Mouse (Mus musculus) left cerebral cortex, adult 2 months (tissue): ENCODE data around the gene 9330182L06Rik. TPM values are rescaled to one million over a fixed set of nuclear protein-coding genes. Genes with fewer than 3 reads are reported as not detected.

Experiments
- DNase-seq, 2 experiments: peaks; one replicate each; pipeline ENCODE4 v3.0.0; 2021 to 2022; ENCODE audit warnings: low spot score in 2 of 2, mixed read lengths in 1 of 2; ENCODE audit errors: extremely low spot score in 1 of 2
- H3K27ac ChIP-seq: fragments of 200-600 bp; 2 replicates; pipeline ENCODE4 v1.8.1; 2022
- H3K4me3 ChIP-seq: fragments of 200-600 bp; 2 replicates; pipeline ENCODE4 v1.8.1; 2022
- CTCF ChIP-seq: fragments of 200-600 bp; IDR thresholded peaks from 2 replicates; pipeline ENCODE4 v1.8.1; 2022; ENCODE audit warnings: antibody characterized with exemption, mild to moderate bottlenecking, moderate library complexity
- intact Hi-C: fragments of 180-260 bp; cut with DNase I; formaldehyde crosslinking; loops from one replicate; pipeline ENCODE4 v1.15.1; 2025
- total RNA-seq, 2 experiments: library from RNA; stranded (reverse); gene quantifications; 2 replicates each; pipeline ENCODE4 v1.2.3; 2021

The 9330182L06Rik gene
- total RNA-seq, 2 experiments from 2014 or later = 33.3 to 37.4 TPM

DNA sequence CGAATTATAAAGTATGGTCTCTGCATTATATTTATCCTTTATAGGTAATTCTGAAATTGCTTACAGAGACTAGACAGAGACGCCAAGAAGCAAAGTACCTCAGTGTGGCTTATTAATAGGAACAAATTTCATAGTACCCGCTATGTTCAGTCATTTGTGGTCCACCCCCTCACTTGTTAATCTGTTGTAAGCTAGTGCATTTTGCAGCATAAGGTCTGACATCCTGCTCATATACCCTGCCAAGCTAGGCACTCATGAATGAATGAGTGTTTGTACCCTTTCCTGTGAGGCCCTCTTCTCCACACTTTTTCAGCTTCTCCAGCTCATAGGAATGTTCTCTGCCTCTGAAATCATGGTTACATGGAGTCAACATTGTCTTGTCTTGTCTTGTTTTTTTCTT lies 105.2 kb downstream of the 9330182L06Rik start:
- intact Hi-C loops = no loop called here
- DNase-seq = no peak
- Histone ChIP-seq H3K4me3 (no peak overlapping the region), H3K27ac (no peak overlapping the region)
- no peak for TF ChIP-seq CTCF

DNA sequence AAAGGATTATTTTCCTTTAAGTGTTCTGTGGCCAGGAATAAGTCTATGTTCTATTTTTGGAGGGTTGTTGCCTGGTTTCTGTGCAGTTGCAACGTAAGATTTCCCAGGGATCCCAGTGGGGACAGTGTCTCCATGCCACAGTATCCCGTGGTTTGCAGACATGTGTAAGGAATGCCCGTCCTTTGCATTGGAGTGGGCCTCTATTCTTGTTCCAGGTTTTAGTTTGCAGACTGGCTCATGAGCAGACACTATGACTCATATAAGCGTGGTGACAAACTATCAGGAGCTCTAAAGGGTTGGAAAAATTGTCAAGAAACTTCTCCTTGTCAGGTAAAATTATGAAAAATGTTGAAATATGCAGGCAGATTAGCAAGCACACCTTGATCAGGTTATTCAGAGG lies 107.4 kb downstream of the 9330182L06Rik start:
- H3K27ac ChIP-seq = no peak overlapping the region; the same call in 1 of the 2 replicates
- H3K4me3 ChIP-seq = no peak overlapping the region
- no peak for TF ChIP-seq CTCF
- no peak for DNase-seq
- intact Hi-C loops = no loop called here

DNA sequence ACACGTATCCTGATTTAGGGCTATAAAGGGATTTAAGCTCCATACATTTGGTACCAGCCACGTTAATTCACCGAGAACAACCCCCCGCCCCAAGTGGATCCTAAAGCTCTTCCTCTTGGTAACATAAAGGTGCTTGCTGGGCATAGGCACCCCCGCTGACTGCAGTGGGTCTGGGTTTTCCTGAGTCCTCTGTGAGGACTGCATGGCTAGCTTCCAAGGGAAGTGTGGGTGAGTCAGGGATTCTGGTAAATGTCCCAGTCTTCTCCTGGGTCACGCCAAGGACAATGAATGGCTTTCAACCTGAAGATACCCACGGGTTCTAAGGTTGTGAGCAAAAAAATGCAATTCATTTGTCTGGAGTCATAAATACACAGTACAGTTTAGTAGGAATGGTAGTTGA lies 124.0 kb downstream of the 9330182L06Rik start:
- no peak overlapping the region for H3K4me3 ChIP-seq
- intact Hi-C loops = no loop called here
- no peak for DNase-seq
- no peak overlapping the region for H3K27ac ChIP-seq
- TF ChIP-seq CTCF = no peak

DNA sequence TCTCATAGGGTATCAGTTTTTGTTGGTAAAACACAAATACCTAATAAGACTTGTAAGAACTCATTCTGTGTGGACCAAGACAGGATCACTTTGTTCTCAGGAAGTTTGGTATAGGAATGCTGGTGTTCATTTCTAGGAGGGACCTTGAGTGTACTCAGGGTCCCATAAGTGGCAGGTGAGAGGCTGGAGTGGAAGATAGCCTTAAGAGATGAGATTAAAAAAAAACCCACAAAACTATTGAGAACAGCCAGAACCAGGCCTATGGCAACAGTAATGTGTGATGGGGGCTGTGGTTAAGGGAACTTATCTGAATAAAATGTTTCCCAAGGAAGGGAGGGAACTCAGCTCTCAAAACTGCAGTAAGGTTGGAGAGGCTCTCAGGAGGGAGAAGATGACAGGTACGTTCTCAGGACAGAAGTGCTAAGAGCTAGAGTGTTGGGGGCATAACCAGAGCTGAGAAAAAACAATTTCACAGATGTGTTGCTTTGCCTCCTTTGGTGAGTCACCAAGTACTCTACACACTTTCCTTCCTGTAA lies 126.0 kb downstream of the 9330182L06Rik start:
- intact Hi-C loops = no loop called here
- no peak for TF ChIP-seq CTCF
- H3K4me3 ChIP-seq = no peak overlapping the region
- no peak for DNase-seq
- no peak overlapping the region for H3K27ac ChIP-seq

DNA sequence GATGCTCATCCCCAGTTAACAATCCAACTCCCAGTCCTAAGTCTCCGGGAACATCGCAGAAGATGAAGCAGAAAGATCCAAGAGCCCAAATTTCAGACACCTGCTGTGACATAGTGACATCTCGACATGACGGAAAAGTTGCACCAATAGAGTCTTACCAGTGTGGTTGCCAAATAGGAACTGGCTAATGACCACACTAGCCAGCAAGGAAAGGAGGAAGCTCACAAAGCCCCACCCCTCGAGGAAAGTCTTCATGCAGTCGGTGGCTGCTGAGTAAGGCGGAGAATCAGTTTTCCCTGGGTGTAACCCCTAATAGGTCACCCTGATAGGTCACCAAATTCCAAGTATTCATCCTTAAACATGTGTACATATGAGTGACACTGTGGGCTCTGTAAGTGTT lies 151.2 kb downstream of the 9330182L06Rik start:
- TF ChIP-seq CTCF = no peak
- no peak for DNase-seq
- intact Hi-C loops = no loop called here
- Histone ChIP-seq H3K27ac (no peak overlapping the region), H3K4me3 (no peak overlapping the region)

DNA sequence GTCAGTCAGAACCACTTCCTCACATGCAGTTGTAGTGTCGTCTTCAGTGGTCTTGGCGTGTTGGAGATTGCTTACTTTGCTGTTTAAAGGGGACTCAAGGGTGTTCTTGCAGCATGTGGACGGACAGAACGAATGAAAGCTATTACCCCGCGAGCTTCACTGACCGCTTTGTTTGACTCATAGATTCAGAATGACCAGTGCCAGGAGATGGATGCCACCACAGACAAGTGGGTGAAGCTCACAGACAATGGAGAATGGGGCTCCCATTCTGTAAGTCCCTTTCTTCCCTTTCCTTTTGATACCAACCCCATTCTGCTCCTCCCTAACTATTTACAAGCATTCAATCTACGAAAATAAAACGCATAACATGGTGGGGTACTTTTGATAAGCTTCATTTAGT lies 151.9 kb downstream of the 9330182L06Rik start:
- intact Hi-C loops = no loop called here
- no peak overlapping the region for H3K27ac ChIP-seq
- H3K4me3 ChIP-seq = no peak overlapping the region
- no peak for DNase-seq
- no peak for TF ChIP-seq CTCF

DNA sequence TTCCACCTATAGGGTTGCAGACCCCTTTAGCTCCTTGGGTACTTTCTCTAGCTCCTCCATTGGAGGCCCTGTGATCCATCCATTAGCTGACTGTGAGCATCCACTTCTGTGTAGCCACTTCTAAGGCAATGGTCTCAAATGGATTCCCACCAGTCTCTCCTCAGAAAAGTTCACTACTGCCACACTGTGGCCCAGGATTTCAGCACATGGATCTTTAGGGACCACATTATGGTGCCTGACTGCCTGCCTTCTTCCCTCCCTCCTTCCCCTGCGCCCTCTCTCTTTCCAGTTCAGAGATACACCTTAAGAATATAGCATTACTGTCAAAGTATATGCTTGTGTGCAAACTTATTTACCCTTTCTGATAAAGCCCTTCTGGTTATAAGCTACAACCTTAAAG lies 154.0 kb downstream of the 9330182L06Rik start:
- Histone ChIP-seq H3K4me3 (no peak overlapping the region), H3K27ac (no peak overlapping the region)
- DNase-seq = peak in 1 of 2 experiments; percentile 32
- peak; percentile 46 for TF ChIP-seq CTCF
- intact Hi-C loops = loop anchor here (5.0 to 10.0 kb wide), 2 partner anchors 153 to 345 kb away; partner anchors contain the start of gene 9330182L06Rik

DNA sequence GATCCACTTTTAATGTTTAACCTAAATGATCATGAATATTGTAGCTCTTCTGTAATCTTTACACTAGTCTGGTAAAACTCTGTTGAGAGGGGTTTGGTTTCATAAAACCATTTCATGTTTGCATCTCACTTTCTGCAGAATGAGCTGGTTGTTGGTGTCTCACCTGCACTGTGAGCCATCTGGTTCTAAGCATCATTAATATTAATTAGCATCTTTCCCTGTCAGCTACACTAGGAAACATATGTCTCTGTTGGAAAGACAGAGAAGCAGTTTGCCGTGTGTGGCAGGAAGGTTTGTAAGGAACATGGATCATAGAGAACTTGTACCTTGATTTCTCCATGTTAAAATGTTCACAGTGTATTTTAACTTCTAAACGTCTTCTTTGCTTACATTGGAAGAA lies 158.5 kb downstream of the 9330182L06Rik start:
- DNase-seq = no peak
- Histone ChIP-seq H3K27ac (no peak overlapping the region), H3K4me3 (no peak overlapping the region)
- intact Hi-C loops = loop anchor here (5.0 to 10.0 kb wide), 2 partner anchors 157 to 350 kb away; partner anchors contain the start of gene 9330182L06Rik
- no peak for TF ChIP-seq CTCF

DNA sequence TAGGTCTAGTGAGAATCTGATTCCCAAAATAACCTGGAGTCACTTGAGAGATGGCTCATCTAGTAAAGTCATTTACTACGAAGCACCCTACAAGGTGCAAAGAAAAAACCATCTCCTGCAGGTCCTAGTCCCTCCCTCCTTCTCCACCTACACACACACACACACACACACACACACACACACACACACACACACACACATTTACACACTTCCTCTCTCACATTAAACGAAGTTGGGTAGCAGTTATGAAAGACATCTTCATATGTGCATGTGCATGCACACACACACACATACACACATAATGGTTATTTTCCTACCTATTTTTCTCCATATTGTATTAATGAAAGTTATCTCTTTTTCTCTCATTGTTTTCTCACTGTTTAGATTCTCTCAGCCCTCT lies 161.2 kb downstream of the 9330182L06Rik start:
- no peak overlapping the region for H3K27ac ChIP-seq
- no peak for DNase-seq
- intact Hi-C loops = loop anchor here (1.0 to 10.0 kb wide), 2 partner anchors 258 to 352 kb away; no protein-coding TSS in a partner anchor
- H3K4me3 ChIP-seq = no peak overlapping the region
- no peak for TF ChIP-seq CTCF

DNA sequence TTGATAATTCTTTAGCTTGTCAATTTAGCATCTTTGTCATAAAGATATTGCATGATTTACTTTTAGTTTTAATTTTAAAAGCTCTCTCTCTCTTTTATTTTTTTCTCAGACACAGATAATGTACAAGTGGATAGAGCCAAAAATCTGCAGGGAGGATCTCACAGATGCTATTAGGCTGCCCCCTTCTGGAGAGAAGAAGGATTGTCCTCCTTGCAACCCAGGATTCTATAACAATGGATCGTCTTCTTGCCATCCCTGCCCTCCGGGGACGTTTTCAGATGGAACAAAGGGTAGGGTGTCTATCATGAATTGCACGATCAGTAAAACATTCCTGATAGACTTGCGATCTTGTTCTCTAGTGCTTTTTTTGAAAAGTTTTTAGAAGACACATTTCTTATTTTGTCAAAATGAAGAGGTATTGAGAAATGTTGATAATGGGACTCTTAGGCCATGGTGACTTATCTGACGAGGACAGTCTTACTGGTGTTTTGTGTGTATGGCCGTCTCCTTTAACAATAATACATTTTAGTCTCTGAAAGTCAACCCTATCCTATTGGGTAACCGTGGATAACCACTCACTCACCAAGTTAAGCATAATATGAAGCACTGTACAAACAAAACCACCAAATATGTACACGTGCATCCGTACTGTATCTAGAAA lies 161.8 kb downstream of the 9330182L06Rik start:
- H3K4me3 ChIP-seq = no peak overlapping the region
- peak; percentile 94 for TF ChIP-seq CTCF
- no peak overlapping the region for H3K27ac ChIP-seq
- intact Hi-C loops = loop anchor here (1.0 to 10.0 kb wide), 2 partner anchors 258 to 353 kb away; no protein-coding TSS in a partner anchor
- peak; percentile 28 to 40 for DNase-seq

DNA sequence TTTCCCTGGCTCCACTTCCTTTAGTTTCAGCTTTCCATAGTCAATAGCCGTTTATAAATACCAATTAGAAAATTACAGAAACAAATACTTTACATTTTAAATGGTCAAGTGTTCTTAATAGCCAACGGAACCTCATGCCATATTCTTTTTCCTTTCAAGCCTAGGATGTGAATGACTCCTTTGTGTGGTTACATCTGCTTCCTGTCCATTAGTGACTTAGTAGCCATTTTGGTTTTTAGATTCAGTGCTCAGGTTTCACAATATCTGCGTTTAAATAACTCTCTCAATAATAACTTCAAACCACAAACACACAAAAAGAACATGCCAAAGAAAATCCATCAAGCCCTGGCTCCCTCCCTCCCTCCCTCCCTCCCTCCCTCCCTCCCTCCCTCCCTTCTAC lies 162.8 kb downstream of the 9330182L06Rik start:
- intact Hi-C loops = loop anchor here (10.0 kb wide), 1 partner anchor 354 kb away; no protein-coding TSS in a partner anchor
- Histone ChIP-seq H3K4me3 (no peak overlapping the region), H3K27ac (no peak overlapping the region)
- DNase-seq = no peak
- TF ChIP-seq CTCF = no peak

DNA sequence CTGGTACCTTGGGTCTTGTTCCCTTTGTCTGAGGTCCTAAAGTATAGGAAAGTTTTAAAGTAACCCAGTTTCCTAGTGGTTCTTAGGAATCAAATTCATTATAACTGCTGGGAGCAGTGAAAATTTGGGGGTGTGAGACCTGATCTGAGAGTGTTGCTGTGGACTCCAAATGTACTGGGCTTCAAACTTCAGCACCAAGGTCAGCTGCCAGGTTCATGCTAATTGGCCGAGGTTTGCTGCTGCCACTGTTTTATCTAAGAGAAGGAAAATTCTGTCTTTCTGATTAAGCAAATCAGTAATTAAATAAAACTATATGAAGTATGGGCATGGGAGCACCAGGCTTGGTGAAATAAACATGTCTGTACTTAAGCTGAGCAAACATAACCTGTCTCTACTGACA lies 180.2 kb downstream of the 9330182L06Rik start:
- TF ChIP-seq CTCF = no peak
- no peak for DNase-seq
- intact Hi-C loops = loop anchor here (10.0 kb wide), 1 partner anchor 799 kb away; the partner anchor contains the start of gene Gm5152
- Histone ChIP-seq H3K4me3 (no peak overlapping the region), H3K27ac (no peak overlapping the region)

DNA sequence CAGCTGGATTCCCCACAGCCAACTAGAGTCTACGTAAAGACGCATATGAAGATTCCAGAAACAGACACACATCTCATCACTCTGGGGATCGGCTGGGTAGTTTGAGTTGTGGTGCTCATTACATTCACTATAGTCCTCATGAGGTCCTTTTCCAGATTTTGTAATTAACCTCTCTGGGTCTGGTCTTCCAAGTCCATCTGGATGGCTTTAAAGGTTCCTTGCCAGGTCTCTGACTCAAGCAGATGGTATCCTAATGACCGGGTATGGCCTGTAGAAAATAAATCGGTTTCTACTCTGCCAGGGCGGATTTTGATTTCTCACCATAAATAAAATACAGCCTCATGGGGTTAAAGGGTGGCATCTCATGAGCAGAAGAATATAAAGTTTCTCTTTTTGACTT lies 183.0 kb downstream of the 9330182L06Rik start:
- Histone ChIP-seq H3K4me3 (no peak overlapping the region), H3K27ac (no peak overlapping the region)
- no peak for TF ChIP-seq CTCF
- intact Hi-C loops = loop anchor here (1.0 to 10.0 kb wide), 2 partner anchors 796 to 1184 kb away; partner anchors contain the start of gene Gm5152
- DNase-seq = no peak
